In genomic region chr5:123749065-123750064, GRCm38 (mm10) we compare ENCODE assay signal across 8 mouse cellular contexts. TPM values are rescaled to one million over a fixed set of nuclear protein-coding genes. Genes with fewer than 3 reads are reported as not detected.
DNase-seq lines count a peak whose midpoint lies in the region; ATAC-seq lines count a peak whose summit lies in the region.

Gene Rsrc2 (minus strand): TSS chr5:123749414.
Gene Kntc1 (plus strand): TSS chr5:123749716.

- peak; percentile 99 to 100 for DNase-seq in adrenal gland, adult (ENCODE audit: inconsistent age in 2 of 2, low spot score in 1 of 2)
- peak; percentile 100 for DNase-seq in embryo, embryonic 10.5 days (ENCODE audit: low spot score)
- DNase-seq in gastrocnemius, postnatal 14 days: peak; percentile 97
- DNase-seq in left cerebral cortex, postnatal 10 days (ENCODE audit: extremely low spot score in 1 of 2, low spot score in 2 of 2): peak; percentile 98 to 100
- DNase-seq in right cerebral cortex, postnatal 25 days: peak; percentile 99
- DNase-seq in urinary bladder, postnatal 4 days (ENCODE audit: low spot score in 2 of 2): peak; percentile 98

- peak; percentile 99 for ATAC-seq in inflammation-experienced regulatory T-cells, adult 6 months
- peak; percentile 96 for ATAC-seq in megakaryocyte-erythroid progenitor cell, adult 5-6 weeks (replicated peaks; ENCODE audit: low FRiP score, low TSS enrichment, poor library complexity, severe bottlenecking)

- intact Hi-C loops in gastrocnemius, postnatal 14 days (cut with DNase I; ENCODE audit: low total_unique reads): no loop called here
- intact Hi-C loops in left cerebral cortex, postnatal 10 days (cut with DNase I): loop anchor here (2.0 kb wide), 1 partner anchor 157 kb away; the partner anchor contains the start of gene Denr

RNA-seq across cellular contexts. Expression of gene Rsrc2, which starts in this region (rescaled TPM):
- total RNA-seq in gastrocnemius, postnatal 14 days (2021): 10 to 100 TPM; 42.3 to 48.2 TPM
- polyA plus RNA-seq in inflammation-experienced regulatory T-cells, adult 6 months (2017; shearing (Covaris generic)): 100 to 1,000 TPM; 155 to 186 (median 165) TPM
- 10 to 100 TPM; 75.6 to 80.5 TPM for total RNA-seq in left cerebral cortex, postnatal 10 days (2021)
- 108 and 119 TPM in 2 replicates for total RNA-seq in megakaryocyte-erythroid progenitor cell, adult 5-6 weeks (2014; fragmentation: Nextera tagmentation)
- 335 and 401 TPM in 2 replicates for total RNA-seq in megakaryocyte-erythroid progenitor cell, adult 5-6 weeks (2017)

RNA-seq across cellular contexts. Expression of gene Kntc1, which starts in this region (rescaled TPM):
- total RNA-seq in gastrocnemius, postnatal 14 days (2021): 1 to 10 TPM in 1 of 2 experiments, under 1 TPM in 1; 0.89 to 2.0 TPM
- polyA plus RNA-seq in inflammation-experienced regulatory T-cells, adult 6 months (2017; shearing (Covaris generic)): 10 to 100 TPM in 1 of 3 experiments, 1 to 10 TPM in 2; 2.0 to 17.5 (median 2.0) TPM
- total RNA-seq in left cerebral cortex, postnatal 10 days (2021): 1 to 10 TPM; 2.6 to 2.8 TPM
- total RNA-seq in megakaryocyte-erythroid progenitor cell, adult 5-6 weeks (2014; fragmentation: Nextera tagmentation): 56.1 and 72.6 TPM in 2 replicates
- total RNA-seq in megakaryocyte-erythroid progenitor cell, adult 5-6 weeks (2017): 29.7 and 48.6 TPM in 2 replicates

Comparison
In these comparisons a context has a peak if more than half of its experiments do, and no peak if none do; other contexts are left out.
1. Peak in every context shown above with its lines: DNase-seq and ATAC-seq.
2. RNA of gene Kntc1 (total RNA-seq): 29.7 to 72.6 TPM in megakaryocyte-erythroid progenitor cell, adult 5-6 weeks; 2.6 to 2.8 TPM in left cerebral cortex, postnatal 10 days and 0.89 to 2.0 TPM in gastrocnemius, postnatal 14 days; every median in the first group is over 4 times any median in the second.